Comparison of ENCODE assay signal across 8 mouse cellular contexts in the genomic region with DNA sequence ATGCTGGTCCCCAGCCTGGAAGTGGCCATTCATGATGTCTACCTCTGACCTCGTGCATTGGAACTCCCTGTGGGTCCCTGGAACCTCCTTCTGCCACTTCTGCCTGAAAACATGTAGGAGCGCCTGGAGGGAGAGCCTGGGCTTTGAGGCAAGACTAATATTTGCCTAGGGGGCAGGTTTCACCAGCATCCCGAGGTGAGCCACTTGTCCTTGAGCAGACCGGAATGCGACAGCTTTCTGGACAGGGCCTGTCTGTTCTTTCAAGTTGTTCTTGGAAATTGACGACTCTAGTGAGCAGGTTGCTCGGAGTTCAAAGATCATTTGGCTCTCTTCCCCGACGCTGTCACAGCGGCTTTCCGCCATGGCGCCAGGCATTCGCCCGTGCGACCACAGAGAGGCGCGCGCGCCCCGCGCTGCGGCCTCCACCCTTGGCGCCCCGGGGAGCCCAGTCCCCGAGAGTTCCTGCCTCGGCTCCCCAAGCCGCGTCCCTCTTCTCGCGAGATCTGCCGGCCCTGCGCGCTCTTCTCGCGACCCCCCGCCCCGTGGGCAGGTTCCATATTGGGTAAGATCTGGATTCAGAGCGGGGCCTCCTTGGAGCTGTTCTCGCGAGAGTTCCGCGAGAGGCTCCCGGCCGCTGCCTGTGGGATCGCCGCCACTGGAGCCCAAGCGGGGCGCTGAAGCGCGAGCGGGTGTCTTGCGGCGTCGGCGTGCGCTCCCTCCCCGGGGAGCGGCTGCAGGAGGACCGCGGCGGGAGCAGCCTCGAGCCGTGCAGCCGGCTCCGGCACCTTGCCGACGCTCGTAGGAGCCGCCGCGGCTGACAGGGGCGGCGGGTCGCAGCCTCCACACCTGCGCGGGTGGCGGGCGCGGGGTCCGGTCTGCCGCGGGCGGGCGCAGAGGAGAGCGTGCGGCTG. TPM values are rescaled to one million over a fixed set of nuclear protein-coding genes. Genes with fewer than 3 reads are reported as not detected.
DNase-seq lines count a peak whose midpoint lies in the region; ATAC-seq and TF ChIP-seq lines count a peak whose summit lies in the region.

Gene Mapk14, plus strand, starts transcription at position 554 of the 911 bp plus-strand sequence.

- WGBS in forebrain, embryonic 14.5 days: under 1% methylated on average over 54 of the region's 86 CpGs
- WGBS in neural tube, embryonic 15.5 days: under 1% methylated on average over 84 of the region's 86 CpGs

- TF ChIP-seq CTCF in ES-Bruce4 (IDR thresholded peaks at IDR 0.05; ENCODE audit: low read depth, low read length): peak; percentile 47

- intact Hi-C loops in heart, postnatal 14 days (cut with DNase I): loop anchor here (1.0 to 5.0 kb wide), 6 partner anchors 36 to 331 kb away; partner anchors contain the start of gene AC170998.1

- TF ChIP-seq EP300 in ES-Bruce4 (IDR thresholded peaks at IDR 0.05; ENCODE audit: insufficient read depth, low read depth, low read length): no peak

- H3K27me3 ChIP-seq in ES-Bruce4 (ENCODE audit: control insufficient read depth, insufficient read depth, low read length, poor library complexity, severe bottlenecking): no peaks in the 10 kb centered on the region
- peaks cover 7% of the 10 kb centered on the region; the same call in 1 of the 2 replicates for H3K27me3 ChIP-seq in forebrain, embryonic 14.5 days (replicated peaks; ENCODE audit: control insufficient read depth, insufficient read depth, low read length)
- H3K27me3 ChIP-seq in neural tube, embryonic 15.5 days (replicated peaks): peaks cover 7% of the 10 kb centered on the region; the same call in 1 of the 2 replicates

- peaks cover 4% of the 10 kb centered on the region for H3K4me1 ChIP-seq in ES-Bruce4 (ENCODE audit: control insufficient read depth, insufficient read depth, low read length)
- peaks cover 11% of the 10 kb centered on the region for H3K4me1 ChIP-seq in forebrain, embryonic 14.5 days (ENCODE audit: control insufficient read depth, insufficient read depth, low read length)
- H3K4me1 ChIP-seq in neural tube, embryonic 15.5 days: peaks cover 44% of the 10 kb centered on the region

- no peaks in the 10 kb centered on the region for H3K9me3 ChIP-seq in ES-Bruce4 (replicated peaks; ENCODE audit: control insufficient read depth, insufficient read depth, low read length, poor library complexity, severe bottlenecking)
- no peaks in the 10 kb centered on the region for H3K9me3 ChIP-seq in forebrain, embryonic 14.5 days (replicated peaks; ENCODE audit: control insufficient read depth, low read length)
- H3K9me3 ChIP-seq in neural tube, embryonic 15.5 days (replicated peaks): no peaks in the 10 kb centered on the region

- TF ChIP-seq POLR2A in ES-Bruce4 (IDR thresholded peaks at IDR 0.05; ENCODE audit: insufficient read depth, low read length): peak; percentile 85

- peaks cover 3% of the 10 kb centered on the region; the same call in 1 of the 2 replicates for H3K36me3 ChIP-seq in ES-Bruce4 (ENCODE audit: control insufficient read depth, insufficient read depth, low read length, poor library complexity, severe bottlenecking)
- H3K36me3 ChIP-seq in forebrain, embryonic 14.5 days (ENCODE audit: control insufficient read depth, insufficient read depth, low read length): 0 out of 2 replicates have a peak, but pooled peaks cover 2% of the 10 kb centered on the region
- no peaks in the 10 kb centered on the region for H3K36me3 ChIP-seq in neural tube, embryonic 15.5 days

- ATAC-seq in cerebellum, adult (ENCODE audit: insufficient number of reproducible peaks, low FRiP score, low TSS enrichment): peak; percentile 85
- peak; percentile 98 for ATAC-seq in forebrain, embryonic 14.5 days
- ATAC-seq in neural tube, embryonic 15.5 days (ENCODE audit: low FRiP score): peak; percentile 94

- H3K9ac ChIP-seq in ES-Bruce4 (ENCODE audit: low read depth, poor library complexity, severe bottlenecking): peak within 1 kb of the TSS; percentile 91
- H3K9ac ChIP-seq in forebrain, embryonic 14.5 days (ENCODE audit: low read length): peak within 1 kb of the TSS; percentile 94
- H3K9ac ChIP-seq in neural tube, embryonic 15.5 days (replicated peaks): peak within 1 kb of the TSS; percentile 96

- H3K27ac ChIP-seq in ES-Bruce4 (ENCODE audit: insufficient read depth, low read length): peak within 1 kb of the TSS; percentile 34; the same call in 1 of the 2 replicates
- peak within 1 kb of the TSS; percentile 94 for H3K27ac ChIP-seq in forebrain, embryonic 14.5 days (ENCODE audit: low read depth, low read length)
- H3K27ac ChIP-seq in neural tube, embryonic 15.5 days (replicated peaks): peak within 1 kb of the TSS; percentile 95

- peak; percentile 99 for DNase-seq in forebrain, embryonic 14.5 days (ENCODE audit: low spot score)
- DNase-seq in heart, postnatal 14 days: peak; percentile 100
- DNase-seq in layer of hippocampus, adult 11-12 months (ENCODE audit: low spot score): peak; percentile 100
- peak; percentile 100 for DNase-seq in lung, adult 18-20 months
- DNase-seq in testis, postnatal 14 days (ENCODE audit: low spot score): peak; percentile 99

- H3K4me3 ChIP-seq in ES-Bruce4 (ENCODE audit: low read depth, low read length): peak within 1 kb of the TSS; percentile 88
- H3K4me3 ChIP-seq in forebrain, embryonic 14.5 days (ENCODE audit: low read depth, low read length): peak within 1 kb of the TSS; percentile 96
- H3K4me3 ChIP-seq in neural tube, embryonic 15.5 days (replicated peaks): peak within 1 kb of the TSS; percentile 98

- H3K4me2 ChIP-seq in forebrain, embryonic 14.5 days (ENCODE audit: low read length): peak within 1 kb of the TSS; percentile 74
- H3K4me2 ChIP-seq in neural tube, embryonic 15.5 days: peak within 1 kb of the TSS; percentile 70

RNA-seq across cellular contexts. Expression of gene Mapk14, which starts in this region (rescaled TPM):
- 70.3 and 78.5 TPM in 2 replicates for polyA plus RNA-seq in ES-Bruce4 (2011; ENCODE audit: insufficient read depth, insufficient read length, low read depth, missing spikeins)
- polyA plus RNA-seq in forebrain, embryonic 14.5 days (2014; fragmentation: Nextera tagmentation; extraction: Ambion mirVana): 26.5 and 27.2 TPM in 2 replicates
- total RNA-seq in heart, postnatal 14 days (2021): 10 to 100 TPM; 51.2 to 51.4 TPM
- 25.2 and 31.0 TPM in 2 replicates for polyA plus RNA-seq in neural tube, embryonic 15.5 days (2015; fragmentation: Nextera tagmentation; extraction: Ambion mirVana)

Comparison
In these comparisons a context has a peak if more than half of its experiments do, and no peak if none do; other contexts are left out.
1. Peak in every context shown above with its lines: DNase-seq, ATAC-seq, H3K4me3 ChIP-seq and H3K27ac ChIP-seq.
2. H3K27ac ChIP-seq: peak in every context shown above with its lines; median percentile 95 in neural tube, embryonic 15.5 days; 94 in forebrain, embryonic 14.5 days; 34 in ES-Bruce4.